Mouse (Mus musculus): ENCODE results near the gene Pkig. TPM values are rescaled to one million over a fixed set of nuclear protein-coding genes. Genes with fewer than 3 reads are reported as not detected.
A peak's percentile ranks its signal among the peaks of the same experiment; 100 is the strongest.

Pkig gene
- total RNA-seq, 1 experiment from 2014 or later, result 95.4 TPM

DNA sequence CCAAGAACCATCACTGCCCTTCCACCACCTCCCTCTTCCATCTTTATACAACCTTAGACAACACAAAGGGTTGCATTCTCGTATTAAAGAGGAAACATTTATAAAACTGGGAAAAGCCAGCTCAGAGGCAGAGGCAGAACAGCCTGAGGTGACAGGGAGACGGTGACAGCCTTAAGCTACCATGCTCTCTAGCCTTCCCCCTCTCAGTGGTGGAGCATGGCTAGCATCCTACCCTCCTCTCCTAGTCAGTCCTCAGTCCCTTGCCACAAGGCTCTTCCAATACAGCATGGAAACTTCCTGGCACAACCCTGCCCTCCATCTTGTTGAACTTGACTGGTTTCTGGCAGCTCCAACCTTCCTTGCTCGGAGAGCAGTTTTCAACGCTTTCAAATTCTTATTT lies 70.1 kb downstream of the Pkig start:
- no peak for ATAC-seq (ENCODE audit: extremely low read depth, insufficient number of reproducible peaks, low FRiP score, poor library complexity, severe bottlenecking)

DNA sequence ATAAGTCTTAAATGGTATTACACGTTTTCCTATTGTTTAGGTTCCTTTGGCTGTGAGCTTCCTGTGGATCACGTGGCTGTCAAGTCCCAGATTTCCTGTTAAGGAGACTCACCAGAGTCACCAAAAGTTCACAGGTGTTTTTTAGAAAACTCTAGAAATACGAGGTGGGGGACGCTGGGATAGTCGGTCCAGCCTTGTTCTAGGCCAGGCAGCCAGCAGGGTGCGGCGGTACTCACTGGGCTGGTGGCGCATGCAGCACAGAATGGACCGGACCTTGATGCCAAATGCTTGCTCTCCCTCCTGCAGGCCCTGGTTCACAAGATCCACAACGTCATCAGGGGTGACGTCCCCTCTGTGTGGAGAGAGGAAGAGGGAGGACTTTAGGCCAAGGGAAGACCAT lies 73.8 kb downstream of the Pkig start:
- ATAC-seq (ENCODE audit: extremely low read depth, insufficient number of reproducible peaks, low FRiP score, poor library complexity, severe bottlenecking), result no peak

DNA sequence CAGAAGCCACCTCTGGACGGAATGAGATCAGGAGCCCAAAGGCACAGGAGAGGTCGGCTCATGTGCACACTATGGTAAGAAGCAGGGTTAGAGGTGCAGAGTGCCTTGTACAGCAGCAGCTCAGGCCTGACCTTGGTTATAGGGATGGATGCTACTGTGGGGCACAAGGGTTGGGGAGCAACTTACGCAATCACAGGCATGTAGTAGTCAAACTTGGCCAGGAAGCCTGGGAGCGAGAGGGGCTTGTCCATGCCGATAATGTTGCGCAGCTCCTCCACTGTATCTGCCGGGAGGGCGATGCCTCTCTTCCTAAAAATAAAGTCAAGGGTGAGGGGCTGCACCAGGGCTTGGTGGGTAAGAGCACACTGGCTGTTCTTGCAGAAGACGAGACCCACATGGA lies 77.0 kb downstream of the Pkig start:
- no peak for ATAC-seq (ENCODE audit: extremely low read depth, insufficient number of reproducible peaks, low FRiP score, poor library complexity, severe bottlenecking)

- no peak for ATAC-seq (ENCODE audit: extremely low read depth, insufficient number of reproducible peaks, low FRiP score, poor library complexity, severe bottlenecking)
Measured at GRCm38 (mm10) chr2:163735980-163736379, 77.8 kb downstream of the Pkig start.

- no peak for ATAC-seq (ENCODE audit: extremely low read depth, insufficient number of reproducible peaks, low FRiP score, poor library complexity, severe bottlenecking)
Measured at GRCm38 (mm10) chr2:163742656-163743055, 84.5 kb downstream of the Pkig start.

- no peak for ATAC-seq (ENCODE audit: extremely low read depth, insufficient number of reproducible peaks, low FRiP score, poor library complexity, severe bottlenecking)
Measured at GRCm38 (mm10) chr2:163743357-163743756, 85.2 kb downstream of the Pkig start.

DNA sequence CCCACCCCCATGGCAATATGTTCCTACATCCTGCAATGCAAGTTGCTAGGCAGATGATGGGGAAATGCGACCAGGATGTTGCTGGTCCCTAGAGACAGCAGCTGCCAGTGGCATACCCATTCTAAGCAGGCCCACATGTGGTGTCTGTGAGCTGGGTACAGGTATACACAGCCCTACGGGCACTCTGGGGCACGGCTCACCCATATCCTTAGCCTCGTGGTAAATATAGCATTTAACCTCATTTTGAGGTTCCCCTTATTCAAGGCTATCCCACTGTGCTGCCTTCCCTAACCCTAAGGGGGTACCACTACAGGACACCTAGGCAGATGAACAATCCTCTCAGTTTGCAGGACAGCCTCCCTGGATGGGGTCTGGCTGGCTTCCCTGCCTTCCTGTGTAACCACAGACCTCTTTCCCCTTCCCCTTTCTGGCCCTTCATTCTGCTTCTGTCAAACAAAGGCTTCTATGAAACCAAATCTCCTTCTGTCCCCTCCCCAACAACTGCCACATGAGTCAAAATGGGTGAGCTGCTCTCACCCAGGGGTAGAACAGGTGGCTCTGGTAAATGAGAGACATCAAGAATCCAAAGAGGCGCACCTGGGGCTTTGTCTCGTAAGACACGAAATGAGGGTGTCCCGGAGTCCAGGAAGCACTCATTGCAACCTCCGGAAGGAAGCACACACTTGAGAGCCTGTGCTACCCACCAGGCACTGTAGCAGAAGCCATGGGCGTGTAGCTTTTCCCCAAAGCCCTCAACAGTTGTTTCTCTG lies 86.8 kb downstream of the Pkig start:
- ATAC-seq (ENCODE audit: extremely low read depth, insufficient number of reproducible peaks, low FRiP score, poor library complexity, severe bottlenecking), result 0 out of 2 replicates have a peak, but pooled peaks have one; percentile 15

- peak; percentile 47 for ATAC-seq (ENCODE audit: extremely low read depth, insufficient number of reproducible peaks, low FRiP score, poor library complexity, severe bottlenecking)
Measured at GRCm38 (mm10) chr2:163749647-163750611, 91.7 kb downstream of the Pkig start, which contains the start of gene Ada. Ada (minus strand) TSS chr2:163750239.

DNA sequence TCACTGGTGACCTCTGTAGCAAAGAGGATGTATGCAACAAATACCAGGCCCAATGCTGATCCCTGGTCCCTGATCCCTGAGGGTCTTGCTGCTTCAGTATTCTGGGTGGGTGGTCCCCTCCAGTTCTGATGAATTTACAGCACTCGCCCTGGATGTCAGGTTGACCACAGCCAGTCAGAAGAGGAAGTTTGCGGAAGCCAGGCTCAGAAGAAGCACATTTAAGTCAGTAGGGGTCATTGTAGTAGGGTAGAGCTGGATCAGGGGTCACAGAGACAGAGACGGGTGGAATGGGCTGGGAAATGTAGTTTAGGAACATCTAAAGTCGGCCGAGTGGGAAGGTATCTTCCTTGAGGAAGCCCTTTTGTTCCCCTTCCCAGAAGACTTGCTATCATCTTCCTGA lies 96.0 kb downstream of the Pkig start:
- no peak for ATAC-seq (ENCODE audit: extremely low read depth, insufficient number of reproducible peaks, low FRiP score, poor library complexity, severe bottlenecking)

- no peak for ATAC-seq (ENCODE audit: extremely low read depth, insufficient number of reproducible peaks, low FRiP score, poor library complexity, severe bottlenecking)
Measured at GRCm38 (mm10) chr2:163756723-163757122, 98.5 kb downstream of the Pkig start.

DNA sequence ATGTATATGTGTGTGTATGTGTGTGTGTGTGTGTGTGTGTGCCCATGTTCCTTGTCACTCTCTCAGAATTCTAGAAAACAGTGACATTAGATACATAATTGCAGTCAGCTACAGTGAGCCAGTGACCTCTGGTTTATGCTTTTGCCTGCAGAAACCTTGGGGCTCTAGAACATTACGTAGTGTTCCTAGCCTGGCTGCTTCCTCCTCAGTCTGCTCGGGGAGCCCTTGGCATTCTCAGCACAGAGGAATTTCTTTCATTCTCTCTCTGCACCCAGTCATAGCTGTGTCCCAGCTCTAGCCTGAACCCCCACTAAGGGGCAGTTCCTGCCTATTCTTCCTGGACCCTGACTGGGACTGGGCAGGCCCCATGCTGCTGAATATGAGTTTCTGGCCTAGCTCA lies 100.0 kb downstream of the Pkig start:
- ATAC-seq (ENCODE audit: extremely low read depth, insufficient number of reproducible peaks, low FRiP score, poor library complexity, severe bottlenecking), result no peak

DNA sequence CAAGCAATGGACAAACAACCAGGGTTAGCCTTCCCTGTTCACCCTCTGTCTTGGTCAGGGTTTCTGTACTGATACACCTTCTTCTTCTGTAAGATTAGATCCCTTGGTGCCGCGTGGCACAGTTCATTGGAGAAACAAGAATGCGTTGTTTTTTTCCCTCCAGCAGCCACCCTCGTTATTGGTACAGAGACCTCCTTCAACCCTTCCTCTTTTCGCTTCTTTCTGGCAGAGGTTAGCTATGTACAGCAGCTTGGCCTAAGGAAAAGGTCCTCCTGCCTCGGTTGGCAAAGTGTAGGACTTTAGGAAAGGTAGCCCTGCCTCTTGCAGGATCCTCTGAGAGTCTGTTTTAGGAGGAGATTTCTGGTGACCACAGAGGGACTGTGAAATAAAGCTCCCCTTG lies 102.4 kb downstream of the Pkig start:
- no peak for ATAC-seq (ENCODE audit: extremely low read depth, insufficient number of reproducible peaks, low FRiP score, poor library complexity, severe bottlenecking)

DNA sequence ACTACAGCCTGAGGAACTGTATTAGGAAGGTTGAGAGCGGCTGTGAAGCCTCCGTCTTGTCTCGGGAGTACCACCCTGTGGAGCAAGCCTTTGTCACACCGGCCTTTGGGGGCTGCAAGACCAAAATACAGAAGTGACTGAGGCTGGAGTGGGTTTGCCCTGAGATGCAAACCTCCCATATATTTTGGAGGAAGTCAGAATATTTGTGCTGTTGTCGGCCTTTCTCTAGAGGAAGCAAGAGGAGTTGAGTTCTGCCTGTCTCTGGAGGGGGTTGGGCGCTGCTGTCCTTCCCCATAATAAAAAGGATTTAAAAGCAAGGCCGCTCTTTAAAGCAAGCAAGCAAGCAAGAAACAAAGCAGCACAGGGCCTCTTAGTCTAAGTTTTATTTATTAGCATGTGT lies 103.2 kb downstream of the Pkig start:
- ATAC-seq (ENCODE audit: extremely low read depth, insufficient number of reproducible peaks, low FRiP score, poor library complexity, severe bottlenecking), result no peak

- ATAC-seq (ENCODE audit: extremely low read depth, insufficient number of reproducible peaks, low FRiP score, poor library complexity, severe bottlenecking), result no peak
Measured at GRCm38 (mm10) chr2:163766261-163766660, 108.1 kb downstream of the Pkig start.

GRCm38 (mm10) chr2:163766890-163767289 lies 108.7 kb downstream of the Pkig start:
- ATAC-seq (ENCODE audit: extremely low read depth, insufficient number of reproducible peaks, low FRiP score, poor library complexity, severe bottlenecking), result no peak

DNA sequence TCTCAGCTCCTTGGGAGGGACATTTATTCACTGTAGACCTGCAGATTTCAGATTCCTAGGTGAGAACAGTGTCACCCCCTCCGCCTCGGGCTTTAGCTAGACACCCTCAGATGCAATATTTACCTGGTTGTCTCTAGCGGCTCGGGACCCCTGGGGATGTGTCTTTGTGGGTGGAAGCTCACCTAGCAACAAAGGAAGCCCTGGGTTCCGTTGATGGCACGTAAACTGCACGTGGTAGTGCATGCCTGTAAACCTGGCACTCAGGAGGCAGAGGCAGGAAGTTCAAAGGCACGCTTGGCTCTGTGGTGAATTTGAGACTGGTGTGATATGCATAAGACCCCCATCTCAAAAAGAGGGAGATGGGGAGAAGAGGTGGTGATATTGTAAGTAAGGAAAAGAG lies 112.5 kb downstream of the Pkig start:
- ATAC-seq (ENCODE audit: extremely low read depth, insufficient number of reproducible peaks, low FRiP score, poor library complexity, severe bottlenecking), result no peak
